Mouse (Mus musculus) lung, postnatal 4 days (tissue): ENCODE results near the gene Tmem14a.
A peak's percentile ranks its signal among the peaks of the same experiment; 100 is the strongest.
"Not testable (repeated sequence)": the region's sequence is repeated elsewhere in the genome, so short reads cannot be mapped to it uniquely, and the experiment has no call there.

Experiments
- DNase-seq, 2 experiments: peaks; one replicate each; pipeline ENCODE4 v3.0.0; 2021

Gene Tmem14a

GRCm38 (mm10) chr1:21253303-21253650, 34.9 kb downstream of the Tmem14a start:
- DNase-seq = no peak

GRCm38 (mm10) chr1:21253856-21254255, 35.5 kb downstream of the Tmem14a start:
- no peak for DNase-seq

GRCm38 (mm10) chr1:21255625-21256345, 37.4 kb downstream of the Tmem14a start:
- no peak for DNase-seq

- no peak for DNase-seq
Observed at GRCm38 (mm10) chr1:21256391-21256790, 38.0 kb downstream of the Tmem14a start.

GRCm38 (mm10) chr1:21256871-21257270, 38.5 kb downstream of the Tmem14a start:
- no peak for DNase-seq

GRCm38 (mm10) chr1:21259981-21260380, 41.6 kb downstream of the Tmem14a start:
- not testable (repeated sequence) for DNase-seq

GRCm38 (mm10) chr1:21262401-21262800, 44.0 kb downstream of the Tmem14a start:
- DNase-seq = no peak

GRCm38 (mm10) chr1:21263986-21264385, 45.6 kb downstream of the Tmem14a start:
- no peak for DNase-seq

GRCm38 (mm10) chr1:21264747-21265146, 46.4 kb downstream of the Tmem14a start:
- no peak for DNase-seq

GRCm38 (mm10) chr1:21266766-21267165, 48.4 kb downstream of the Tmem14a start:
- DNase-seq = no peak

GRCm38 (mm10) chr1:21267466-21267865, 49.1 kb downstream of the Tmem14a start:
- DNase-seq = not testable (repeated sequence)

GRCm38 (mm10) chr1:21271343-21272055, 53.1 kb downstream of the Tmem14a start:
- peak; percentile 79 to 83 for DNase-seq

- peak; percentile 24 to 44 for DNase-seq
Observed at GRCm38 (mm10) chr1:21272056-21272431, 53.7 kb downstream of the Tmem14a start.

- no peak for DNase-seq
Observed at GRCm38 (mm10) chr1:21273091-21273490, 54.7 kb downstream of the Tmem14a start.

GRCm38 (mm10) chr1:21274437-21275040, 56.2 kb downstream of the Tmem14a start:
- no peak for DNase-seq

GRCm38 (mm10) chr1:21275366-21275765, 57.0 kb downstream of the Tmem14a start:
- DNase-seq = not testable (repeated sequence)

GRCm38 (mm10) chr1:21276158-21276557, 57.8 kb downstream of the Tmem14a start:
- DNase-seq = not testable (repeated sequence)
